Mouse (Mus musculus): ENCODE results near the gene Cadm3. TPM values are rescaled to one million over a fixed set of nuclear protein-coding genes. Genes with fewer than 3 reads are reported as not detected.

The Cadm3 gene
- polyA plus RNA-seq (2012; rRNA removed) = 282 and 393 TPM in 2 replicates

- TF ChIP-seq POLR2A (IDR thresholded peaks at IDR 0.05; ENCODE audit: borderline replicate concordance, extremely low read depth, insufficient read depth, insufficient read length, poor library complexity, severe bottlenecking) (peak; percentile 89), CTCF (IDR thresholded peaks at IDR 0.05; ENCODE audit: borderline replicate concordance, extremely low read depth, insufficient read depth, insufficient read length) (no peak)
- DNase-seq (ENCODE audit: low read depth) = peak; percentile 96
Measured at GRCm38 (mm10) chr1:173367356-173368046, at the start of gene Cadm3. Gene Cadm3 (minus strand): TSS chr1:173367695.

GRCm38 (mm10) chr1:173414631-173415030 is 47.1 kb upstream of the Cadm3 start:
- TF ChIP-seq CTCF (IDR thresholded peaks at IDR 0.05; ENCODE audit: borderline replicate concordance, extremely low read depth, insufficient read depth, insufficient read length) (no peak), POLR2A (IDR thresholded peaks at IDR 0.05; ENCODE audit: borderline replicate concordance, extremely low read depth, insufficient read depth, insufficient read length, poor library complexity, severe bottlenecking) (no peak)
- DNase-seq (ENCODE audit: low read depth) = no peak

- no peak for TF ChIP-seq CTCF (IDR thresholded peaks at IDR 0.05; ENCODE audit: borderline replicate concordance, extremely low read depth, insufficient read depth, insufficient read length)
- no peak for TF ChIP-seq POLR2A (IDR thresholded peaks at IDR 0.05; ENCODE audit: borderline replicate concordance, extremely low read depth, insufficient read depth, insufficient read length, poor library complexity, severe bottlenecking)
- DNase-seq (ENCODE audit: low read depth) = no peak
Measured at GRCm38 (mm10) chr1:173411863-173412262, 44.4 kb upstream of the Cadm3 start.

- no peak for DNase-seq (ENCODE audit: low read depth)
- no peak for TF ChIP-seq CTCF (IDR thresholded peaks at IDR 0.05; ENCODE audit: borderline replicate concordance, extremely low read depth, insufficient read depth, insufficient read length)
- no peak for TF ChIP-seq POLR2A (IDR thresholded peaks at IDR 0.05; ENCODE audit: borderline replicate concordance, extremely low read depth, insufficient read depth, insufficient read length, poor library complexity, severe bottlenecking)
Measured at GRCm38 (mm10) chr1:173409066-173409465, 41.6 kb upstream of the Cadm3 start.

GRCm38 (mm10) chr1:173404696-173405309 is 37.3 kb upstream of the Cadm3 start:
- TF ChIP-seq POLR2A (IDR thresholded peaks at IDR 0.05; ENCODE audit: borderline replicate concordance, extremely low read depth, insufficient read depth, insufficient read length, poor library complexity, severe bottlenecking) = no peak
- TF ChIP-seq CTCF (IDR thresholded peaks at IDR 0.05; ENCODE audit: borderline replicate concordance, extremely low read depth, insufficient read depth, insufficient read length) = no peak
- DNase-seq (ENCODE audit: low read depth) = no peak

GRCm38 (mm10) chr1:173398323-173398970 is 31.0 kb upstream of the Cadm3 start:
- no peak for TF ChIP-seq POLR2A (IDR thresholded peaks at IDR 0.05; ENCODE audit: borderline replicate concordance, extremely low read depth, insufficient read depth, insufficient read length, poor library complexity, severe bottlenecking)
- peak; percentile 65; the same call in 1 of the 2 replicates for TF ChIP-seq CTCF (IDR thresholded peaks at IDR 0.05; ENCODE audit: borderline replicate concordance, extremely low read depth, insufficient read depth, insufficient read length)
- DNase-seq (ENCODE audit: low read depth) = peak; percentile 87

- TF ChIP-seq CTCF (IDR thresholded peaks at IDR 0.05; ENCODE audit: borderline replicate concordance, extremely low read depth, insufficient read depth, insufficient read length) (no peak), POLR2A (IDR thresholded peaks at IDR 0.05; ENCODE audit: borderline replicate concordance, extremely low read depth, insufficient read depth, insufficient read length, poor library complexity, severe bottlenecking) (no peak)
Measured at GRCm38 (mm10) chr1:173391754-173392153, 24.3 kb upstream of the Cadm3 start.

GRCm38 (mm10) chr1:173389901-173390401 is 22.5 kb upstream of the Cadm3 start:
- peak; percentile 98 for DNase-seq (ENCODE audit: low read depth)
- TF ChIP-seq POLR2A (IDR thresholded peaks at IDR 0.05; ENCODE audit: borderline replicate concordance, extremely low read depth, insufficient read depth, insufficient read length, poor library complexity, severe bottlenecking) (no peak), CTCF (IDR thresholded peaks at IDR 0.05; ENCODE audit: borderline replicate concordance, extremely low read depth, insufficient read depth, insufficient read length) (no peak)

More at GRCm38 (mm10) chr1:173391754-173392153, 24.3 kb upstream of the Cadm3 start:
- no peak for DNase-seq (ENCODE audit: low read depth)

GRCm38 (mm10) chr1:173389431-173389830 is 21.9 kb upstream of the Cadm3 start:
- TF ChIP-seq POLR2A (IDR thresholded peaks at IDR 0.05; ENCODE audit: borderline replicate concordance, extremely low read depth, insufficient read depth, insufficient read length, poor library complexity, severe bottlenecking) (no peak), CTCF (IDR thresholded peaks at IDR 0.05; ENCODE audit: borderline replicate concordance, extremely low read depth, insufficient read depth, insufficient read length) (no peak)
- no peak for DNase-seq (ENCODE audit: low read depth)

GRCm38 (mm10) chr1:173381436-173381835 is 13.9 kb upstream of the Cadm3 start:
- peak; percentile 11 for DNase-seq (ENCODE audit: low read depth)
- TF ChIP-seq CTCF (IDR thresholded peaks at IDR 0.05; ENCODE audit: borderline replicate concordance, extremely low read depth, insufficient read depth, insufficient read length) (no peak), POLR2A (IDR thresholded peaks at IDR 0.05; ENCODE audit: borderline replicate concordance, extremely low read depth, insufficient read depth, insufficient read length, poor library complexity, severe bottlenecking) (no peak)

Measured in brain, embryonic 14.5 days (tissue).